Mouse (Mus musculus) hindbrain, embryonic 10.5 days (tissue): ENCODE results near the gene Themis2. TPM values are rescaled to one million over a fixed set of nuclear protein-coding genes. Genes with fewer than 3 reads are reported as not detected.
"Not testable (repeated sequence)": the region's sequence is repeated elsewhere in the genome, so short reads cannot be mapped to it uniquely, and the experiment has no call there.

ENCODE experiments used
- DNase-seq: peaks from one replicate; pipeline ENCODE4 v3.0.0-alpha.2; 2017; ENCODE audit warnings: low spot score
- H3K27ac ChIP-seq: fragments of 300-500 bp; sonication (generic); 2 replicates; pipeline ENCODE4 v1.5.1; 2016; ENCODE audit warnings: mild to moderate bottlenecking, moderate library complexity
- H3K27me3 ChIP-seq: fragments of 300-500 bp; sonication (generic); 2 replicates; pipeline ENCODE4 v1.6.1; 2016; ENCODE audit warnings: mild to moderate bottlenecking; ENCODE audit not compliant: poor library complexity, insufficient read depth, severe bottlenecking
- H3K36me3 ChIP-seq: fragments of 300-500 bp; sonication (generic); 2 replicates; pipeline ENCODE4 v1.6.1; 2016; ENCODE audit warnings: mild to moderate bottlenecking, moderate library complexity
- H3K4me1 ChIP-seq: fragments of 300-500 bp; sonication (generic); replicated peaks from 2 replicates; pipeline ENCODE4 v1.6.1; 2016; ENCODE audit warnings: mild to moderate bottlenecking
- H3K4me3 ChIP-seq: fragments of 300-500 bp; sonication (generic); 2 replicates; pipeline ENCODE4 v1.5.1; 2016; ENCODE audit warnings: mild to moderate bottlenecking, moderate library complexity
- H3K9me3 ChIP-seq: fragments of 300-500 bp; sonication (generic); 2 replicates; pipeline ENCODE4 v1.6.1; 2016; ENCODE audit warnings: mild to moderate bottlenecking, moderate library complexity
- WGBS: fragments of 180-500 bp; shearing (Covaris S2); methylation state at CpG from one replicate; pipeline ENCODE4 v1.1.7; 2016; 5-methylcytosine and 5-hydroxymethylcytosine counted together
- polyA plus RNA-seq: library from polyadenylated mRNA; unstranded; fragments of >200 nt; fragmentation: Nextera tagmentation; extraction: Ambion mirVana; gene quantifications from 2 replicates; pipeline ENCODE4 v1.2.1, GENCODE M21; 2016

The Themis2 gene
- polyA plus RNA-seq, 1 experiment from 2014 or later, result 1.2 TPM

DNA sequence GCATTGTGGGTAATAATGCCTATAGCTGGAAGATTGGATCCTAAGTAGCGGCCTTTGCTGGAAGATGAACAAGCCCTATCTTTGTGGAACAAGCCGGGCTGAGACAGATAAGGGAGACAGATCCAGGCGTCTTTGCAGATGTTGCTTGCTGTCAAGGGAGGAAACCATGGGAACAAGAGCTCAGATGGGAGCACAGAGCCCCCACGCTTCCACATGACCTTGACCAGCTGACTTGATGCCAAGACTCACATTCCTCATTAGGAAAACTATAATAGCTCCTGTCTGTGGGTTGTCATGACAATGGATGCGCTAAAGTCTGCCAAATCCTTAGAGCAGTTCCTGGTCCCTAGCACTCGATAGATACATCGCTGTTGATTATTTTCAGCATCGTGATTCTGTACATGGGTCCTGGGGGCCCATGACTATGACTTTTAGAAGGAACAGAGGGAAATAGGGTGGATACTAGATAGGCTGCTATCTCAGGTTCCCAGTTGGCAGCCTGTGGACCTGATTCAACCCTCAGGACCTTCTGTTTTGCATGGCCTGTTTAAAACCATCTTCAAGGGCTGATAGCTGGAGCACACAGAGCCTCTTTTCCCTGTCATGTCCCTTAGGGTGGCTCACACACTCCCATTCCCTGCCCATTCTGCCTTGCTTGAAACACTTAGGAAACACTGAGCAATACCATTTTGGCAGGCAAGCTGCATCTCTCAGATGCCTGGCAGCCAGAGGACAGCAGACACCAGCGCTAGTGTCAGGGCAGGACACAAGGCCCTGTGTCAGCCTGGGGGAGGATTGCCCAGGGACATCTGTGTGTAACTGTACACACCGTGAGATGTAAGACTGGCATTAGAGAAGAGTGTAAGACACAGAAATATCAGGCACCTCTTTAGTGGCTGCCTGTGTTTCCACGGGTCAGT, 51.9 kb downstream of the Themis2 start:
- Histone ChIP-seq H3K4me3 (no peak overlapping the region), H3K36me3 (no peaks in the 10 kb centered on the region), H3K27me3 (no peaks in the 10 kb centered on the region), H3K9me3 (no peaks in the 10 kb centered on the region), H3K4me1 (no peaks in the 10 kb centered on the region), H3K27ac (no peak overlapping the region)
- DNase-seq, result no peak
- WGBS, result 84% methylated on average over 11 of the region's 11 CpGs

DNA sequence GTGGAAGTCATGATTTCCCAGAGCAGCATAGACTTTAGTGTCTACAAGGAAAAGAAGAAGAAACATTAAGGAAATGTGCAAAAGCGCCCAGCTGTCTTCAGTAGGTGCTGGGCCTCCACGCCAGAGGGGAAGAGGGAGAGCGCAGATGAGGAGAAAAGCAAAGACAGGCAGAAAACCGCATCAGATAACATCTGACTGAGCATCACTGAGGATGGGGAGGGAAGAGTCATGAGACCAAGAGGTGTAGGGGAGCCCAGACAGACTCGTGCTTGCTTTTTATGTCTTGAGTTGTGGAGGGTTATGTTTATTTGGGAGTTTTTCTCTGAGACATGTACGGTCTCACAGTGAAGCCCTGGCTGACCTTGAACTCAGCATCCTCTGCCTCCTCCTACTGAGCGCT, 54.7 kb downstream of the Themis2 start:
- WGBS, result 92% methylated on average over 7 of the region's 7 CpGs
- H3K4me3 ChIP-seq, result no peak overlapping the region
- no peaks in the 10 kb centered on the region for H3K27me3 ChIP-seq
- no peaks in the 10 kb centered on the region for H3K36me3 ChIP-seq
- no peak overlapping the region for H3K27ac ChIP-seq
- DNase-seq, result no peak
- H3K9me3 ChIP-seq, result no peaks in the 10 kb centered on the region
- H3K4me1 ChIP-seq, result no peaks in the 10 kb centered on the region

DNA sequence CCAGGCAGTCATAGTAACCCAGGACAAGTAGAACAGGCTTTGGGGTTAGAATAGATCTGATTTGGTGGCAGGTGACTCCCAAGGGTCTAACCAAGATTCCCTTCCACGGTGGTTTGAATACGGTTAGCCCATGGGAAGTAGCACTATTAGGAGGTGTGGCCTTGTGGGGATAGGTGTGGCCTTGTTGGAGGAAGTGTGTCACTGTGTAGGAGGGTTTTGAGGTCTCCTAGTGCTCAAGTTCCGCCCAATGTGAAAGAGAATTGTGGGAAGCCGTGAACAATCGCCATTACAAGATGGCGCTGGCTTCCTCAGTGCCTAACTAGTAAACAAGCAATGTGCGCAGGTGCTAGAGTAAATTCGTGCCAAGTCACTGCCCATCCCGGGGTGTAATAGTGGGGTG, 59.0 kb downstream of the Themis2 start:
- H3K4me3 ChIP-seq, H3K9me3 ChIP-seq, H3K27me3 ChIP-seq, DNase-seq, H3K36me3 ChIP-seq, H3K27ac ChIP-seq: not testable (repeated sequence)
- 90% methylated on average over 9 of the region's 9 CpGs for WGBS
- H3K4me1 ChIP-seq, result peaks cover 11% of the 10 kb centered on the region

DNA sequence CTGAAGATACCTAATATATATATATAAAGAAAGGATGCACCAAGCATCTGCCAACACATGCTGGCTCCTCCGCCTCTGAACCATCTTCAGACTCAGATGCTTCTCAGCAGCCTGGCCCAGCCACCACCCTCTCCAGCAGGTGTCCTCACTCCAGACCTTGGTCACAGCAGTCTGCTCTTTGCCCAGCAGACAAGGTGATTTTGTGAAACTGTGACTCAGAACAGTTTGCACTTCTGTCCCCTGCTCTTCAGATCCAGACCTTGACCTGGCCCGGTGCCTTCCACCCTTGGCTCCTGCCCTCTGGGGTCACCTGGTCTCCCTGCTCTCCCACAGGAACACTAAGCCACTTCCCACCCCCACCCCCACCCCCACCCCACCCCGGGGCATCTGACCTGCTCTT, 60.3 kb downstream of the Themis2 start:
- Histone ChIP-seq H3K4me3 (no peak overlapping the region), H3K36me3 (no peaks in the 10 kb centered on the region), H3K27ac (no peak overlapping the region), H3K27me3 (no peaks in the 10 kb centered on the region), H3K4me1 (peaks cover 24% of the 10 kb centered on the region), H3K9me3 (no peaks in the 10 kb centered on the region)
- no peak for DNase-seq
- 61% methylated on average over 3 of the region's 3 CpGs for WGBS

DNA sequence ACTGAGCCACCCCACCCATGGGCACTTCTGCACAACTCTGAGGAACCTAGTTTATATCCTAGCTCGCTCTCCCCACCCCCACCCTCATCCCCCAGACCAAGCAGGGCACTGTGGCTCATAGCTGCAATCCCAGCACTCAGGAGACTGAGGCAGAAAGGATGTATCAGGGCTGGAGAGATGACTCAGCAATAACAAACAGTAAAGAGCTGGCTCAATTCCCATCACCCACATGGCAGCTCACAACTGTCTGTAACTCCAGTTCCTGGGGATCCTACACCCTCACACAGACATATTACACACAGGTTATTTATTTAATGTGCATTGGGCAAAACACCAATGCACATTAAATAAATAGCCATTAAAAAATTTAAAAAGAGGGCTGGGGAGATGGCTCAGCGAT, 60.8 kb downstream of the Themis2 start:
- Histone ChIP-seq H3K9me3 (no peaks in the 10 kb centered on the region), H3K4me3 (no peak overlapping the region), H3K4me1 (peaks cover 24% of the 10 kb centered on the region), H3K27ac (no peak overlapping the region), H3K36me3 (no peaks in the 10 kb centered on the region), H3K27me3 (no peaks in the 10 kb centered on the region)
- 87% methylated on average over 2 of the region's 2 CpGs for WGBS
- no peak for DNase-seq

GRCm38 (mm10) chr4:132734766-132735165, 61.4 kb downstream of the Themis2 start:
- no peak for DNase-seq
- no peaks in the 10 kb centered on the region for H3K9me3 ChIP-seq
- no peaks in the 10 kb centered on the region for H3K27me3 ChIP-seq
- WGBS, result 89% methylated on average over 2 of the region's 2 CpGs
- no peak overlapping the region for H3K27ac ChIP-seq
- peaks cover 24% of the 10 kb centered on the region for H3K4me1 ChIP-seq
- H3K36me3 ChIP-seq, result 0 out of 2 replicates have a peak, but pooled peaks cover under 1% of the 10 kb centered on the region
- no peak overlapping the region for H3K4me3 ChIP-seq

DNA sequence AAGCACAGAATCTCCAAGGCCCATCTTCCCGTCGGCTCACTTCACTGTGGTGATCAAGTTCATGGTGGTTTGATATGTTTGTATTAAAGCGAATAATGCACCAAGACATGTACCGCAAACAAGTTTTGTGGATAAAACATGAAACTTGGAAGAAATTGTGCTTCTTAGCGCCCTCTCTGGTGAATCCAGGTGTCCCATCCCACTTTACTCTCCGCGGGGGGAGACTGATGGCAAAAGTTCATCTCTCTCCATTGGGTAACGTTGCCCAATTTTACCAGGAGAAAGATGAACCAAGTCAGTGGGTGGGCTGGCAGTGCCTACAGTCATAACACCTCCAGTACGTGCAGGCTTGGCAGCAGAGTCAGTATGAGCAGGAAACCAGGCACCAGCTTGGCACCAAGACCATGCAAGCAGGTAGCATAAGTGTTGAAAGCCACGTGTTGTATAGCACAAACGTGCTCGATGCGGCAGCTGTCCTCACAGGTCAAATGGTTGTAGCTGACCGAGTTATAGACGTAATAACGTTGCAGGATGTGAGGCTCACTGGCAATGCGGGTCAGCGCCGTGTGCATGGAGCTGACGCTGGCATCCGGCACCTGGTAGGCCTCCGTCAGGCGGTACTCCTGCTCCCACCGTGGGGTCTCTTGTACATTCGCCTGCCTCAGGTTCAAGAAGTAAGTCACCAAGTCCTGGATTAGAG, 63.0 kb downstream of the Themis2 start:
- Histone ChIP-seq H3K9me3 (no peaks in the 10 kb centered on the region), H3K27ac (0 out of 2 replicates have a peak overlapping the region, but pooled peaks have one; percentile 73), H3K4me1 (peaks cover 24% of the 10 kb centered on the region), H3K27me3 (no peaks in the 10 kb centered on the region), H3K4me3 (no peak overlapping the region), H3K36me3 (0 out of 2 replicates have a peak, but pooled peaks cover 4% of the 10 kb centered on the region)
- 92% methylated on average over 25 of the region's 25 CpGs for WGBS
- DNase-seq, result no peak

DNA sequence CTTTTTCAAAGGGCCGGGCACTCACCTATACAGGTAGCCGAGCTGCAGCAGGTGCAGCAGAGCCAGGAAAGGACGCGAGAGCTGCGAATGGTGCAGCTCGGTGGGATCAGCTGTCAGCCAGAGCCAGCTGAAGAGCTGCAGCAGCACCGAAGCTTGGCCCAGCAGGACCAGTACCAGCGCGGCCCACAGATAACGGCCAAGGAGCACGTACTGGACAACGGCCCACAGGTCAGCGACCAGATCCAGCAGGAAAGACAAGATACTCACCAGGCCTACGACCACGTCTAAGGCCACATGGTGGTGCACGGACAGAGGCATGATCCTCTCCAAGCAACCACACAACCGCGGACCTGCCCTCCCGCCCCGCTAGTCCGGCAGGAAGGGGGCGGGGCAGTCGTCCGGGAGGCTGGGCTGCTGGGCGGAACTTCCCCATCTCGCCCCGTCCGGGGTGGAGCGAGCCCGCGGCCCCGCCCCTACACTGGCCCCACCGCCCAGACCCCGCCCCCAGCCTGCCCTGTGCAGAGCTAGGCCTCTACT, 64.0 kb downstream of the Themis2 start, which contains the start of gene Xkr8:
Gene Xkr8, minus strand, starts transcription at position 399 of the 537 bp plus-strand sequence.
- Histone ChIP-seq H3K4me3 (peak within 1 kb of the TSS; percentile 65), H3K4me1 (peaks cover 24% of the 10 kb centered on the region), H3K9me3 (no peaks in the 10 kb centered on the region), H3K27ac (peak within 1 kb of the TSS; percentile 73), H3K36me3 (peaks cover 12% of the 10 kb centered on the region), H3K27me3 (no peaks in the 10 kb centered on the region)
- peak; percentile 89 for DNase-seq
- WGBS, result 3% methylated on average over 34 of the region's 34 CpGs

Other genes starting within 250 kb of the Themis2 start
- 0.42 and 0.81 TPM in 2 replicates for gene Ptafr, start 232.3 kb downstream of the Themis2 start, polyA plus RNA-seq
- 24.2 and 33.0 TPM in 2 replicates for gene Eya3, start 157.4 kb downstream of the Themis2 start, polyA plus RNA-seq
- 3.4 and 4.9 TPM in 2 replicates for gene Xkr8, start 63.8 kb downstream of the Themis2 start, polyA plus RNA-seq
- 1.9 and 3.0 TPM in 2 replicates for gene Smpdl3b, start 39.1 kb downstream of the Themis2 start, polyA plus RNA-seq
- gene Rpa2, start 28.1 kb downstream of the Themis2 start, polyA plus RNA-seq, result 147 and 177 TPM in 2 replicates
- gene Ppp1r8, start 46.8 kb upstream of the Themis2 start, polyA plus RNA-seq, result 81.4 and 84.3 TPM in 2 replicates
- gene Stx12, start 88.1 kb upstream of the Themis2 start, polyA plus RNA-seq, result 64.4 and 74.5 TPM in 2 replicates
- 32.9 and 33.2 TPM in 2 replicates for gene Fam76a, start 126.2 kb upstream of the Themis2 start, polyA plus RNA-seq
- gene Fgr, start 177.7 kb upstream of the Themis2 start, polyA plus RNA-seq, result 0.14 TPM in 1 of 2 replicates, not detected in the other
- gene Ahdc1, start 214.9 kb upstream of the Themis2 start, polyA plus RNA-seq, result 9.0 and 9.7 TPM in 2 replicates